Mouse (Mus musculus) embryonic facial prominence, embryonic 15.5 days (tissue): ENCODE data around the gene 4933407L21Rik. TPM values are rescaled to one million over a fixed set of nuclear protein-coding genes. Genes with fewer than 3 reads are reported as not detected.
"Not testable (repeated sequence)": the region's sequence is repeated elsewhere in the genome, so short reads cannot be mapped to it uniquely, and the experiment has no call there.

ENCODE experiments used
- ATAC-seq: fragments of 200-750 bp; cut with Nextera tagmentation; 2 replicates; pipeline ENCODE4 v1.8.0; 2017; ENCODE audit warnings: low read depth, moderate TSS enrichment; ENCODE audit not compliant: insufficient number of reproducible peaks, low FRiP score, low TSS enrichment
- H3K27ac ChIP-seq: fragments of 300-500 bp; sonication (generic); replicated peaks from 2 replicates; pipeline ENCODE4 v1.5.1; 2015; ENCODE audit warnings: mild to moderate bottlenecking, inconsistent platforms
- H3K27me3 ChIP-seq: fragments of 300-500 bp; sonication (generic); 2 replicates; pipeline ENCODE4 v1.6.1; 2015; ENCODE audit warnings: inconsistent platforms
- H3K36me3 ChIP-seq: fragments of 300-500 bp; sonication (generic); 2 replicates; pipeline ENCODE4 v1.6.1; 2015; ENCODE audit warnings: mild to moderate bottlenecking, inconsistent platforms
- H3K4me1 ChIP-seq: fragments of 300-500 bp; sonication (generic); 2 replicates; pipeline ENCODE4 v1.6.1; 2015; ENCODE audit warnings: inconsistent platforms
- H3K4me2 ChIP-seq: fragments of 300-500 bp; sonication (generic); replicated peaks from 2 replicates; pipeline ENCODE4 v1.6.1; 2015; ENCODE audit warnings: mild to moderate bottlenecking, inconsistent platforms
- H3K4me3 ChIP-seq: fragments of 300-500 bp; sonication (generic); replicated peaks from 2 replicates; pipeline ENCODE4 v1.5.1; 2015; ENCODE audit warnings: mild to moderate bottlenecking, inconsistent platforms
- H3K9ac ChIP-seq: fragments of 300-500 bp; sonication (generic); 2 replicates; pipeline ENCODE4 v1.6.1; 2015; ENCODE audit warnings: inconsistent platforms
- H3K9me3 ChIP-seq: fragments of 300-500 bp; sonication (generic); replicated peaks from 2 replicates; pipeline ENCODE4 v1.6.1; 2016; ENCODE audit warnings: inconsistent platforms
- WGBS: fragments of 180-500 bp; shearing (Covaris S2); methylation state at CpG from one replicate; pipeline ENCODE4 v1.1.7; 2015; 5-methylcytosine and 5-hydroxymethylcytosine counted together
- polyA plus RNA-seq: library from polyadenylated mRNA; unstranded; fragments of >200 nt; fragmentation: Nextera tagmentation; extraction: Ambion mirVana; gene quantifications from 2 replicates; pipeline ENCODE4 v1.2.1, GENCODE M21; 2015

4933407L21Rik gene
- polyA plus RNA-seq, 1 experiment from 2014 or later: 1.2 TPM

DNA sequence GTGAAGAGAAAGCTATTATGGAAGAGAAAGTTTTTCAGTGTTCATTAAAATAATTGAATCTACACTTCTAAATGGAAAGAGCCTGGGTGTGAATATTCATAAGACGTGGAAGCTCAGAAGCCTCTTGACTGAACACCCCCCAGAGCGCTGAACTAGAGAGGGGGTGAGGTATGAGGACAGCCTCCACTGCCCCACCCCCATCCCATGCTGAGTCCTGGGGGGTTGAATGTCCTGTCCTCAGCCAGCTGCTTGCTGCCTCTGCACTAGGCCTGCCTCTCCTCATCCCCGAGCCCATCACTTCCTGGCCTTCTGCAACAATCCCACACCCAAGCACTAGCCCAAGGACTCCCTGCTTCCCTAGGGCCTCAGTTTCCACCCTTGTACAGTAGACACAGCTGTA lies 37.6 kb downstream of the 4933407L21Rik start:
- Histone ChIP-seq H3K4me3 (no peak overlapping the region), H3K36me3 (no peaks in the 10 kb centered on the region), H3K9me3 (no peaks in the 10 kb centered on the region), H3K9ac (no peak overlapping the region), H3K4me2 (no peak overlapping the region), H3K27ac (no peak overlapping the region), H3K27me3 (no peaks in the 10 kb centered on the region), H3K4me1 (no peaks in the 10 kb centered on the region)
- no peak for ATAC-seq
- WGBS: 65% methylated on average over 3 of the region's 3 CpGs

DNA sequence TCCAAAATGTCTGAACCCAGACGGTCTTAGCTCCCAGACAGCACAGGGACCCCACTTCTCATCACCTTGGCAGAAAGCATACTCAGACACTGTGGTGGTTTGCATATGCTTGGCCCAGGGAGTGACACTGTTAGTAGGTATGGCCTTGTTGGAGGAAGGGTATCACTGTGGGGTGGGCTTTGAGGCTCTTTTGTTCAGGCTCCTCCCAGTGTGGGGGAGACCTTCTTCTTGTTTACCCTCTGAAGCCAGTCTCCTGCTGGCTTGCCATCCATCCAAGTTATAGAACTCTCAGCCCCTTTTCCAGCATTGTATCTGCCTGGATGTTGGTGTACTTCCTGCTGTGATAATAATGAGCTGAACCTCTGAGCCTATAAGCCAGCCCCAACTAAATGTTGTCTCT lies 40.8 kb downstream of the 4933407L21Rik start:
- no peak overlapping the region for H3K27ac ChIP-seq
- WGBS: 73% methylated on average over 1 of the region's 1 CpGs

DNA sequence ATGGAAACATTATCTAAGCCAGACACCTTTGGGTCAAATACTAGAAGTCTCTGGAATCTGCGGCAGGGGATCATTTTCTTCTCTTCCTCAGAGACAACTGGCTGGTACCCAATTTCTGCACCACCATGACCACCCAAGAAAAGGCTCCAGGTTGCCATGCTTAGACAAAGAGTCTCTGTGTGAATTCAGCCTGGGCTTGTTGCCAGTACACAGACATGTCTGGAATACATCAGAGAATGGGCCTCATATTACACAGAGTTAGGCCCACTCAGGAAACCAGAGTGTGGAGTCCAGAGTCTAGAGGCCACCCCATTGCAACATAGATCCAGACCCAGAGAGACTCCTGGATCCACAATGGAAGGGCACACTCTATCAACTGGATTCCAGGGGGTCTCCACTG lies 41.2 kb downstream of the 4933407L21Rik start:
- Histone ChIP-seq H3K4me2 (no peak overlapping the region), H3K4me3 (no peak overlapping the region), H3K9me3 (no peaks in the 10 kb centered on the region), H3K27me3 (no peaks in the 10 kb centered on the region), H3K27ac (no peak overlapping the region), H3K36me3 (no peaks in the 10 kb centered on the region), H3K9ac (no peak overlapping the region), H3K4me1 (no peaks in the 10 kb centered on the region)
- WGBS: 30% methylated on average over 1 of the region's 1 CpGs
- ATAC-seq: no peak

More for the DNA sequence above, 40.8 kb downstream of the 4933407L21Rik start:
- H3K9me3 ChIP-seq: no peaks in the 10 kb centered on the region
- H3K4me1 ChIP-seq: no peaks in the 10 kb centered on the region
- H3K4me2 ChIP-seq: no peak overlapping the region
- H3K36me3 ChIP-seq: no peaks in the 10 kb centered on the region
- no peak for ATAC-seq
- H3K9ac ChIP-seq: no peak overlapping the region
- no peaks in the 10 kb centered on the region for H3K27me3 ChIP-seq
- no peak overlapping the region for H3K4me3 ChIP-seq

DNA sequence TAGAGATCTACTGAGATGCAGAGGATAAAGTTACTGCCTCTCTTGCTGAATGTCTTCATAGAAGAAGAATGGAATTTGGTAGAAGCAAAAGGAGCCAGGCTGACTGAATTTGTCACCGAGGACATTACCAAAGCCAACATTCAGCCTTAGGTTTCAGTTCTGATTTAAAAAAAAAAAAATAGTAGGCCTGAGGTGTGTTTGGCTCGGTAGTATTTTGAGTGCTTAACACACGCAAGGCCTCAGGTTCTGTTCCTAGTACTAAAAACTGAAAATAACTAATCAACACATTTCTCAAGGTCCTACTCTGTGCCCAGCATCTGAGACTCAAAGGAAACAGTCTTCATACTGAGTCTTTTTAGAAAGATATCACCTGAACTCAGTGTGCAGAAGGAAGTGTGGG lies 42.8 kb downstream of the 4933407L21Rik start:
- Histone ChIP-seq H3K36me3 (no peaks in the 10 kb centered on the region), H3K4me2 (no peak overlapping the region), H3K27ac (no peak overlapping the region), H3K27me3 (no peaks in the 10 kb centered on the region), H3K9ac (no peak overlapping the region), H3K4me1 (no peaks in the 10 kb centered on the region), H3K9me3 (no peaks in the 10 kb centered on the region), H3K4me3 (no peak overlapping the region)
- ATAC-seq: no peak
- WGBS: 85% methylated on average over 3 of the region's 3 CpGs

DNA sequence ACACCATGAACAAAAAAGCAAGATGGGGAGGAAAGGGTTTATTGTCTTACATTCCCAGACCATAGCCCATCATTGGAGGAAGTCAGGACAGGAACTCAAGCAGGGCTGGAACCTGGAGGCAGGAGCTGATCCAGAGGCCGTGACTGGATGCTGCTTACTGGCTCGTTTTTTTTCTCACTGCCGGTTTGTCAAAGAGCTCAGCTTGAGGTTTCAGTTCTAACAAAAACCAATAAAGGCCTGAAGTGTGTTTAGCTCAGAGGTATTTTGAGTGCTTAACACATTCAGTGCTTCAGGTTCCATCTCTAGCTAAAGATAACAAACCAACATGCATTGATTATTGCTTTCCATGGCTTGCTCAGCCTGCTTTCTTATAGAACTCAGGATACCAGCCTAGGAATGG lies 44.1 kb downstream of the 4933407L21Rik start:
- Histone ChIP-seq H3K36me3 (no peaks in the 10 kb centered on the region), H3K27ac (no peak overlapping the region), H3K4me1 (no peaks in the 10 kb centered on the region), H3K9ac (no peak overlapping the region), H3K4me2 (no peak overlapping the region), H3K9me3 (no peaks in the 10 kb centered on the region), H3K27me3 (no peaks in the 10 kb centered on the region), H3K4me3 (no peak overlapping the region)
- 57% methylated on average over 3 of the region's 3 CpGs for WGBS
- ATAC-seq: no peak

DNA sequence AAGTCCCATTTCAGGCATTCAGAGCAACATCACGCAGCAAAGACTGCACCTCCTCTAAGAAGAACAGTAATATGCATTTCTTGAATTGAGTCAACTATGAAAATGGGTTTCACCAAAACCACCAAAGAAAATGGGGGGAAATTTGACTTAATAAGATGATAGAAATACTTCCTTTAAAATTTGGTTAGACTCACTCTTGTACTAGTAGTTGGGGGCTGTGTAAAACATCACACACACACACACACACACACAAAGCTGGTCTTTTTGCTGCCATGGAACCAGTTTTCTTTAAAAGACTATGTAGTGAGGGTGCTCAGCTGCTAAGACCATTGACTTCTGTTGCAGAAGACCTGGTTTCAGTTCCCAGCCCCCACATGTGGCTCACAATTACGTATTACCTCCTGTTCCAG lies 45.2 kb downstream of the 4933407L21Rik start:
- 86% methylated on average over 2 of the region's 2 CpGs for WGBS
- Histone ChIP-seq H3K4me1 (no peaks in the 10 kb centered on the region), H3K4me3 (no peak overlapping the region), H3K9ac (no peak overlapping the region), H3K36me3 (no peaks in the 10 kb centered on the region), H3K27ac (no peak overlapping the region), H3K4me2 (no peak overlapping the region), H3K27me3 (no peaks in the 10 kb centered on the region), H3K9me3 (no peaks in the 10 kb centered on the region)
- no peak for ATAC-seq

DNA sequence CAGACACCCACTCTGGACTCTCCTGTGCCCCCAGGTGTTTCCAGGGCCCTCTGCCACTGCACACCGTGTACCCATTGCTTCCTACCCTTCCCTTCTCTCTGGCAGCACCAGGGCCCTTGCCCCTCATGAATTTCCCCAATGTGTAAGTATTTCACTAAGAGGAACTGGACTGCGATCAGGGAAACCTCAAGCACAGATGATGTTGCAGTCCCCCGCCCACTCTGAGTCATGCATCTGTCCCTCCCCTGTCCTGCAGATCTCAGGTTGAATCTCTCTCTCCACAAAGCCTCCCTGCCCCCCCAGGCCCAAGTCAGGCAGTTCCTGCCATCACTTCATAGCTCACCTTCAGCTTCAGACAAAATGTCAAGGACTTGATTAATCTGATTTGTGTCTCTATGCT lies 49.4 kb downstream of the 4933407L21Rik start:
- no peak overlapping the region for H3K4me2 ChIP-seq
- H3K9ac ChIP-seq: no peak overlapping the region
- no peaks in the 10 kb centered on the region for H3K27me3 ChIP-seq
- no peaks in the 10 kb centered on the region for H3K36me3 ChIP-seq
- no peaks in the 10 kb centered on the region for H3K4me1 ChIP-seq
- ATAC-seq: no peak
- 72% methylated on average over 3 of the region's 3 CpGs for WGBS
- H3K4me3 ChIP-seq: no peak overlapping the region
- H3K9me3 ChIP-seq: no peaks in the 10 kb centered on the region
- H3K27ac ChIP-seq: no peak overlapping the region

DNA sequence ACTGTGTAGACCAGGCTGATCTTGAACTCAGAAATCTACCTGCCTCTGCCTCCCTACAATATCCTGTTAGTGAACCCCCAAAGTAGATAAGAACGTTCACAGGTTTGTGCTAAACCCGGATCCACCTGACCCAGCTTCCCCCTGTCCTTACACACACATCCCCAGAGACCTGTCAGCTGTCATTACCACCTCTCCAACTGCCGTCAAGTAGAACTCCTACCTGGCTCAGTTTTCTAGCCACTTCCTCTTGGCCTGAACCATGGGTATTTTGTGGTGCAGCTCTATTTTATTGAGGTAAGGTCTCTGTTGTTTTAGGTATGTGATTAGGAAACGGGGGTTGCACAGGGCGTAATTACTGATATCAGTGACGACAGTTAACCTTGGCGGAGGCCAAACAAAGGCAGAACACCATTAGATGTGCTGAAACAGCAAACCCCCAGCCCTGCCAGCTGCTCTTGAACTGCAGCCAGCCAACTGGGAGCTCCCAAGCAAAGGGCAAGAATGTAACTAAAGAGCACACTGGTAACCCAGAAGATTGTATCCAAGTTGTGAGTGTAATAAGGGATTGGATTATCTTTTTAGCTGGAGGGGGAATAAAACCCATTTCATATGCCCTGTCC lies 53.6 kb downstream of the 4933407L21Rik start:
- 49% methylated on average over 7 of the region's 7 CpGs for WGBS
- H3K27ac ChIP-seq: no peak overlapping the region
- no peaks in the 10 kb centered on the region for H3K4me1 ChIP-seq
- no peak overlapping the region for H3K4me3 ChIP-seq
- H3K9ac ChIP-seq: no peak overlapping the region
- H3K9me3 ChIP-seq: no peaks in the 10 kb centered on the region
- no peak overlapping the region for H3K4me2 ChIP-seq
- no peaks in the 10 kb centered on the region for H3K36me3 ChIP-seq
- ATAC-seq: no peak
- H3K27me3 ChIP-seq: no peaks in the 10 kb centered on the region

DNA sequence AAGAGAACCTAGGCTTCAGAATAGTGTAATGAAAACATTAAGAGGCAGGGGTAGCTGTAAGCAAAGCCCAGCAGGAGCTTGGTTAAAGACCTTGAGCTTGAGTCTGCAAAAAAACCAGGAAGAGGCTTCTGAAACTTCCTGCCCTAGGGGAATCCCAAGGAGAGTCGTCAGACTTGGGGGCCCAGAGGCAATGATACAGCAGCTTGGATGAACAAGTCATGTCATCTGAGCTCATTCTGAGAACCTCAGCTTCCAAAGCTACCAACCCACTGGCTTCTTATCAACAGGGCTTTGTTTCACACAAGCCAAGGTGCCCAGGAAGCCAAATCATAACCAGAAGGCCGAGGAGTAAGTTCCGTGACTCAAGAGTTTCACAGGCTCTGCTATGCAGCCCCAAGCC lies 57.5 kb downstream of the 4933407L21Rik start:
- Histone ChIP-seq H3K36me3 (no peaks in the 10 kb centered on the region), H3K4me1 (no peaks in the 10 kb centered on the region), H3K27me3 (no peaks in the 10 kb centered on the region), H3K4me3 (no peak overlapping the region), H3K27ac (no peak overlapping the region), H3K9me3 (no peaks in the 10 kb centered on the region), H3K9ac (no peak overlapping the region), H3K4me2 (no peak overlapping the region)
- ATAC-seq: no peak
- WGBS: 68% methylated on average over 3 of the region's 3 CpGs

DNA sequence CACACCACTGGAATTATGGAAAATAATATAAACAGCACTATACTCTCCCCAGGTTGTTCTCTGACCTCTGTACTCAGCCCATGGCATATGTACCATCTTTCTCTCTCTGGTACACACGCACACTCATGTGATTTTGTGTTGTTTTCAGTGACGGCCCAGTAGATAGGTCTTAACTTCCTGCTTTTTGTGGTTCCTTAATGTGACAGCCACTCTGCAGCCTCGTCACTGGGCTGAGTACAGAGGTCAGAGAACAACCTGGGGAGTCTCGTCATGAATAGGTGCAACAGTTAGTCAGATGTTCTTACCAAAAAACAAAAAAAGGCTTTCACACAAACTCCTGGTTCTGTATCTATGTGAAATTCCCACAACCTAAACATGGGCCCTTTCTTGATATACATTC lies 60.1 kb downstream of the 4933407L21Rik start:
- no peaks in the 10 kb centered on the region for H3K36me3 ChIP-seq
- H3K27ac ChIP-seq: no peak overlapping the region
- ATAC-seq: no peak
- no peak overlapping the region for H3K4me3 ChIP-seq
- H3K4me2 ChIP-seq: no peak overlapping the region
- H3K27me3 ChIP-seq: no peaks in the 10 kb centered on the region
- WGBS: 75% methylated on average over 4 of the region's 4 CpGs
- no peaks in the 10 kb centered on the region for H3K4me1 ChIP-seq
- H3K9me3 ChIP-seq: no peaks in the 10 kb centered on the region
- H3K9ac ChIP-seq: no peak overlapping the region

DNA sequence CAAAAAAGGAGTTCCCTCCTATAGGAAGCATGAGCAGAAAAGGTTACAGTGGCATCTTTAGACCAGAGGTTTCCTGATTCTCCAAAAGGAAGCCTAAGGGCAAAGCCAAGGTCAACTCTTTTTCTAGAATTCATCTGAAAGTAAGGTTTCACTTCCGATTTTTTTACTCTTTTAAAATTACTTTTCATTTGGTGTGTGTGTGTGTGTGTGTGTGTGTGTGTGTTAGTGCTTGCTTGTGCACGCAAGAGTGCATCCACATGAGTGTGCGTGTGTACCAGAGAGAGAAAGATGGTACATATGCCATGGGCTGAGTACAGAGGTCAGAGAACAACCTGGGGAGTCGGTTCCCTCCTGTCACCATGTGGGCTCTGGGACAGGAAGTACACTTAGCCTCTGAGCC lies 60.6 kb downstream of the 4933407L21Rik start:
- H3K9me3 ChIP-seq, H3K36me3 ChIP-seq, ATAC-seq, H3K9ac ChIP-seq, H3K4me3 ChIP-seq, H3K27me3 ChIP-seq, H3K4me2 ChIP-seq, H3K27ac ChIP-seq, H3K4me1 ChIP-seq: not testable (repeated sequence)
- WGBS: 83% methylated on average over 4 of the region's 4 CpGs
